Mouse (Mus musculus) gastrocnemius, adult 2 months (tissue): ENCODE measurements around the gene 1700020N01Rik. TPM values are rescaled to one million over a fixed set of nuclear protein-coding genes. Genes with fewer than 3 reads are reported as not detected.

ENCODE experiments used
- DNase-seq: peaks from one replicate; pipeline ENCODE4 v3.0.0; 2022
- H3K27ac ChIP-seq: fragments of 200-600 bp; 2 replicates; pipeline ENCODE4 v1.8.1; 2022; ENCODE audit warnings: mild to moderate bottlenecking
- H3K4me3 ChIP-seq: fragments of 200-600 bp; 2 replicates; pipeline ENCODE4 v1.8.1; 2022; ENCODE audit warnings: mild to moderate bottlenecking, moderate library complexity
- CTCF ChIP-seq: fragments of 200-600 bp; IDR thresholded peaks from 2 replicates; pipeline ENCODE4 v1.8.1; 2022; ENCODE audit warnings: antibody characterized with exemption, mild to moderate bottlenecking, moderate library complexity
- intact Hi-C: fragments of 180-260 bp; cut with DNase I; formaldehyde crosslinking; loops from one replicate; pipeline ENCODE4 v1.15.1; 2025
- total RNA-seq, 2 experiments: library from RNA; stranded (reverse); gene quantifications; 2 replicates each; pipeline ENCODE4 v1.2.3; 2021

Gene 1700020N01Rik
- total RNA-seq, 2 experiments from 2014 or later, result not detected

- DNase-seq, result no peak
- H3K4me3 ChIP-seq, result no peak overlapping the region
- H3K27ac ChIP-seq, result peak overlapping the region; percentile 46; the same call in 1 of the 2 replicates
- TF ChIP-seq CTCF, result no peak
- intact Hi-C loops, result no loop called here
Observed at GRCm38 (mm10) chr10:21636711-21637081, 43.8 kb downstream of the 1700020N01Rik start.

GRCm38 (mm10) chr10:21651388-21651787 is 58.4 kb downstream of the 1700020N01Rik start:
- Histone ChIP-seq H3K27ac (no peak overlapping the region), H3K4me3 (no peak overlapping the region)
- TF ChIP-seq CTCF, result no peak
- intact Hi-C loops, result no loop called here
- no peak for DNase-seq

GRCm38 (mm10) chr10:21652426-21653345 is 59.7 kb downstream of the 1700020N01Rik start:
- no peak overlapping the region for H3K27ac ChIP-seq
- TF ChIP-seq CTCF, result no peak
- intact Hi-C loops, result no loop called here
- no peak overlapping the region for H3K4me3 ChIP-seq
- no peak for DNase-seq

DNA sequence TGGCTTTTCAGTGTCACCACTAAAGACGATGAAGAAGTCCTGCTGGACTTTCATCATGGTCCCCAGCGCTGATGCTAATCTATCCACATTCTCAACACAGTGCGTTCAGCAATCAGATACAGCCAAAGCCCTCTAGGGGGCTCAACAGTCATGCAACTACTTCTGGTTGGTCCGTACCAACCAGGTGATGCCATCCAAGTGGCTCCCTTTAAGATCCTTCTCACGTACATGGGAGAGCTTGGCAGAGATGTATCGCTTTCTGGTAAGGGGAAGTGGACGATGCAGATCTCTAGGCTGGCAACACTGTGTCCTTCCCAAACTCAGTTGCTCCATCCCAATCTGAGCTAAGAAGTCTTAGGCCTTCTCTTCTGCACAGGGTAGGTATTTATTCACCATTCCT is 60.5 kb downstream of the 1700020N01Rik start:
- Histone ChIP-seq H3K4me3 (no peak overlapping the region), H3K27ac (no peak overlapping the region)
- no peak for DNase-seq
- TF ChIP-seq CTCF, result peak; percentile 6; the same call in 1 of the 2 replicates
- intact Hi-C loops, result no loop called here

- Histone ChIP-seq H3K4me3 (no peak overlapping the region), H3K27ac (0 out of 2 replicates have a peak overlapping the region, but pooled peaks have one; percentile 4)
- no peak for DNase-seq
- TF ChIP-seq CTCF, result no peak
- intact Hi-C loops, result loop anchor here (5.0 kb wide), 1 partner anchor 57 kb away; no protein-coding TSS in a partner anchor
Observed at GRCm38 (mm10) chr10:21659576-21660246, 66.8 kb downstream of the 1700020N01Rik start.

- Histone ChIP-seq H3K4me3 (peak overlapping the region; percentile 63), H3K27ac (peak overlapping the region; percentile 84)
- TF ChIP-seq CTCF, result no peak
- intact Hi-C loops, result loop anchor here (5.0 kb wide), 1 partner anchor 188 kb away; no protein-coding TSS in a partner anchor
- peak; percentile 47 for DNase-seq
Observed at GRCm38 (mm10) chr10:21668976-21669375, 76.0 kb downstream of the 1700020N01Rik start.

GRCm38 (mm10) chr10:21669750-21670161 is 76.8 kb downstream of the 1700020N01Rik start:
- no peak for DNase-seq
- Histone ChIP-seq H3K27ac (peak overlapping the region; percentile 84), H3K4me3 (peak overlapping the region; percentile 63)
- TF ChIP-seq CTCF, result no peak
- intact Hi-C loops, result loop anchor here (5.0 kb wide), 1 partner anchor 188 kb away; no protein-coding TSS in a partner anchor

GRCm38 (mm10) chr10:21670168-21670567 is 77.2 kb downstream of the 1700020N01Rik start:
- Histone ChIP-seq H3K27ac (peak overlapping the region; percentile 84), H3K4me3 (peak overlapping the region; percentile 63)
- DNase-seq, result no peak
- TF ChIP-seq CTCF, result no peak
- intact Hi-C loops, result no loop called here

Other genes starting within 250 kb of the 1700020N01Rik start
- gene Aldh8a1, start 215.9 kb upstream of the 1700020N01Rik start, total RNA-seq, result not detected